In the genomic region with DNA sequence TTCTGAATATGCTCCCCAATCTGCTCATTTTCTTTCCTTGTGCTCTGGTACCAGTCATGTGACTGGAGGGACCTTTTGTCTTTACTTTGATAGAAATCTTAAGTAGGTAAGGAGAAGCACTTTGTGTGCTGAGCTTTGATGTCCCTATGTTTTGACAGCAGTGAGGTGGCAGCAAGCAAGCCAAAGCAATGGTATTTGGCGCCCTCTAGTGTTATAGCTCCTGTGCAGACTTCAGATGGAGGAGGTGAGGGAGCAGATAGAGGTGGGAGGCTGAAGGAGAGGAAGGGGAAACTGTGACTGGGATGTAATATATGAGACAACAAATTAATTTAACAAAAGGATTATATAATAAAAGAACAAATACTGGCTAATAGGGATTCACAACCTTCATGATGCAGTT, we compare ENCODE assay signal across 9 mouse cellular contexts. TPM values are rescaled to one million over a fixed set of nuclear protein-coding genes. Genes with fewer than 3 reads are reported as not detected.
DNase-seq lines count a peak whose midpoint lies in the region; ATAC-seq lines count a peak whose summit lies in the region.
"Had no signal": no experiment of that assay in that cellular context is flagged by ENCODE, and none has a peak within 500 bp of the region (broad histone marks: within the 10 kb centered on the region; RNA-seq: fewer than 3 reads in every experiment).

No protein-coding gene starts in this region.

- 0% methylated on average over 1 of the region's 1 CpGs for WGBS in forebrain, embryonic 15.5 days
- WGBS in hindbrain, embryonic 11.5 days, result 0% methylated on average over 1 of the region's 1 CpGs

- no peaks in the 10 kb centered on the region for H3K9me3 ChIP-seq in forebrain, embryonic 15.5 days
- H3K9me3 ChIP-seq in hindbrain, embryonic 11.5 days (ENCODE audit: control insufficient read depth, low read length), result no peaks in the 10 kb centered on the region

- 0 out of 2 replicates have a peak, but pooled peaks have one; percentile 60 for ATAC-seq in forebrain, embryonic 15.5 days (replicated peaks)
- no peak for ATAC-seq in hindbrain, embryonic 11.5 days (ENCODE audit: low FRiP score)

- no peaks in the 10 kb centered on the region for H3K36me3 ChIP-seq in forebrain, embryonic 15.5 days
- no peaks in the 10 kb centered on the region for H3K36me3 ChIP-seq in hindbrain, embryonic 11.5 days (ENCODE audit: control insufficient read depth, insufficient read depth, low read length)

- no peak overlapping the region for H3K9ac ChIP-seq in forebrain, embryonic 15.5 days (replicated peaks)
- no peak overlapping the region for H3K9ac ChIP-seq in hindbrain, embryonic 11.5 days (ENCODE audit: low read depth, low read length)

- H3K4me3 ChIP-seq in forebrain, embryonic 15.5 days, result no peak overlapping the region
- H3K4me3 ChIP-seq in hindbrain, embryonic 11.5 days (ENCODE audit: low read depth, low read length), result no peak overlapping the region
- H3K4me3 ChIP-seq: myocyte had no signal

- DNase-seq in Muller cell, postnatal 12 days (ENCODE audit: inconsistent ontology term), result peak; percentile 42
- DNase-seq in c-Kit-positive CD71-positive TER-119-positive erythroid progenitor cells, embryonic 14.5 days (ENCODE audit: low spot score), result peak; percentile 79
- peak; percentile 89 for DNase-seq in hindbrain, embryonic 11.5 days (ENCODE audit: low spot score)
- DNase-seq in layer of hippocampus, adult 9-11 months, result peak; percentile 78
- DNase-seq in lung, postnatal 14 days, result peak; percentile 90
- DNase-seq in right cerebral cortex, postnatal 14 days, result peak; percentile 63
- DNase-seq in urinary bladder, postnatal 36 days (ENCODE audit: low spot score in 2 of 2), result peak; percentile 48 to 70

- H3K4me2 ChIP-seq in forebrain, embryonic 15.5 days (replicated peaks), result no peak overlapping the region
- H3K4me2 ChIP-seq in hindbrain, embryonic 11.5 days (replicated peaks; ENCODE audit: low read depth, low read length), result no peak overlapping the region

- H3K27me3 ChIP-seq in forebrain, embryonic 15.5 days, result no peaks in the 10 kb centered on the region
- no peaks in the 10 kb centered on the region for H3K27me3 ChIP-seq in hindbrain, embryonic 11.5 days (ENCODE audit: control insufficient read depth, insufficient read depth, low read length)

- H3K4me1 ChIP-seq in forebrain, embryonic 15.5 days, result peaks cover 3% of the 10 kb centered on the region; the same call in 1 of the 2 replicates
- H3K4me1 ChIP-seq in hindbrain, embryonic 11.5 days (replicated peaks; ENCODE audit: control insufficient read depth, insufficient read depth, low read length), result no peaks in the 10 kb centered on the region

- no peak overlapping the region for H3K27ac ChIP-seq in forebrain, embryonic 15.5 days (replicated peaks)
- no peak overlapping the region for H3K27ac ChIP-seq in hindbrain, embryonic 11.5 days (ENCODE audit: low read depth, low read length)

RNA-seq across cellular contexts. Expression of a gene that starts 30.9 kb away (rescaled TPM):
- 9.4 and 10.2 TPM in 2 replicates for polyA plus RNA-seq in forebrain, embryonic 15.5 days (2015; fragmentation: Nextera tagmentation; extraction: Ambion mirVana)
- polyA plus RNA-seq in hindbrain, embryonic 11.5 days (2014; fragmentation: Nextera tagmentation; extraction: Ambion mirVana), result 10.1 and 14.7 TPM in 2 replicates
